Mouse (Mus musculus) thymus, adult 2 months (tissue): ENCODE data around the gene March5. TPM values are rescaled to one million over a fixed set of nuclear protein-coding genes. Genes with fewer than 3 reads are reported as not detected.
A peak's percentile ranks its signal among the peaks of the same experiment; 100 is the strongest.

ENCODE experiments used
- DNase-seq: peaks from one replicate; pipeline ENCODE4 v3.0.0; 2021
- H3K27ac ChIP-seq: fragments of 200-500 bp; 2 replicates; pipeline ENCODE4 v1.5.1; 2012; ENCODE audit warnings: low read length, control low read depth; ENCODE audit not compliant: control insufficient read depth, insufficient read depth
- H3K27me3 ChIP-seq: fragments of 200-500 bp; 2 replicates; pipeline ENCODE4 v1.6.1; 2012; ENCODE audit warnings: mild to moderate bottlenecking, low read length, moderate library complexity, mixed read lengths; ENCODE audit not compliant: control insufficient read depth, insufficient read depth
- H3K36me3 ChIP-seq: fragments of 200-500 bp; 2 replicates; pipeline ENCODE4 v1.6.1; 2012; ENCODE audit warnings: mild to moderate bottlenecking, low read length, moderate library complexity; ENCODE audit not compliant: control insufficient read depth, insufficient read depth
- H3K4me1 ChIP-seq: fragments of 200-500 bp; replicated peaks from 2 replicates; pipeline ENCODE4 v1.6.1; 2012; ENCODE audit warnings: low read length; ENCODE audit not compliant: control insufficient read depth, insufficient read depth
- H3K4me3 ChIP-seq: fragments of 200-500 bp; 2 replicates; pipeline ENCODE4 v1.5.1; 2012; ENCODE audit warnings: mild to moderate bottlenecking, low read length, control low read depth, moderate library complexity; ENCODE audit not compliant: control insufficient read depth, insufficient read depth
- CTCF ChIP-seq: fragments of 200-500 bp; IDR thresholded peaks from 2 replicates; pipeline ENCODE4 v1.5.1; 2012; ENCODE audit warnings: mild to moderate bottlenecking, control low read depth, low read length, moderate library complexity, borderline replicate concordance; ENCODE audit not compliant: control insufficient read depth, poor library complexity, insufficient read depth; ENCODE audit errors: extremely low read depth
- POLR2A ChIP-seq: fragments of 200-500 bp; IDR thresholded peaks from 2 replicates; pipeline ENCODE4 v1.6.1; 2012; ENCODE audit warnings: mild to moderate bottlenecking, low read length, control low read depth, moderate library complexity; ENCODE audit not compliant: control insufficient read depth, poor library complexity, insufficient read depth; ENCODE audit errors: extremely low read depth
- WGBS: fragments of 180-500 bp; shearing (Covaris S2); methylation state at CpG from one replicate; pipeline ENCODE4 v1.1.7; 2018; 5-methylcytosine and 5-hydroxymethylcytosine counted together
- polyA plus RNA-seq: library from polyadenylated mRNA; depleted of rRNA; stranded (reverse); fragments of >200 nt; gene quantifications from 2 replicates; pipeline ENCODE4 v1.2.3, GENCODE M21; 2012; rRNA removed

The March5 gene
- polyA plus RNA-seq: 34.4 and 55.9 TPM in 2 replicates

GRCm38 (mm10) chr19:37207303-37208175, at the start of gene March5:
March5 (plus strand) TSS chr19:37207543.
- H3K4me1 ChIP-seq: peaks cover 8% of the 10 kb centered on the region
- H3K4me3 ChIP-seq: peak within 1 kb of the TSS; percentile 72
- under 1% methylated on average over 92 of the region's 94 CpGs for WGBS
- H3K27ac ChIP-seq: no peak within 1 kb of the TSS; the same call in 1 of the 2 replicates
- DNase-seq: peak; percentile 84
- H3K36me3 ChIP-seq: peaks cover 11% of the 10 kb centered on the region
- TF ChIP-seq CTCF: no peak; the same call in 1 of the 2 replicates
- peak; percentile 73 for TF ChIP-seq POLR2A
- H3K27me3 ChIP-seq: no peaks in the 10 kb centered on the region; the same call in 1 of the 2 replicates

DNA sequence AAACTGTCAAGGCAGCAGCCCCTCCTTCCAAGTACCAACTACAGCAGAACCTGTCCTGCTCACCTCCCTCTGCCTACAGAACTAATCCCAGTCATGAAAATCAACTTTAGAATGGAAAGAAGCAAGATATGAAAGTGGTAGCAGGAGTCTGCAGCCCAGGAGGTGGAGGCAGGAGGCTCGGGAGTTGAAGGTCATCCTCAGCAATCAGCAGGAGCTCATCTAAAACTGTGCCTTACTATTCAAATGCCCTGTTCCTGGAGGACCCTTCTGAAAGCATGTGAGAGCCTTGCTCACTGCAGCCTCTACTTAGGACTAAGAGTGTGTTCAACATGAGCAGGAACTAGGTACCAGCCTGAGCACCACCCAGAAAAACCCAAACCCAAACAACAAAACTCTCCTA, 35.2 kb upstream of the March5 start:
- no peak for DNase-seq
- WGBS: 100% methylated on average over 1 of the region's 1 CpGs
- Histone ChIP-seq H3K27me3 (peaks cover 9% of the 10 kb centered on the region), H3K4me1 (no peaks in the 10 kb centered on the region; the same call in 1 of the 2 replicates), H3K4me3 (no peak overlapping the region), H3K27ac (no peak overlapping the region), H3K36me3 (no peaks in the 10 kb centered on the region)
- TF ChIP-seq CTCF (no peak), POLR2A (no peak)

- H3K36me3 ChIP-seq: no peaks in the 10 kb centered on the region
- 69% methylated on average over 11 of the region's 11 CpGs for WGBS
- no peak overlapping the region for H3K4me3 ChIP-seq
- no peaks in the 10 kb centered on the region; the same call in 1 of the 2 replicates for H3K4me1 ChIP-seq
- TF ChIP-seq CTCF (no peak), POLR2A (no peak)
- H3K27ac ChIP-seq: no peak overlapping the region
- DNase-seq: no peak
- H3K27me3 ChIP-seq: peaks cover 10% of the 10 kb centered on the region
Observed at GRCm38 (mm10) chr19:37172566-37173130, 34.7 kb upstream of the March5 start.

DNA sequence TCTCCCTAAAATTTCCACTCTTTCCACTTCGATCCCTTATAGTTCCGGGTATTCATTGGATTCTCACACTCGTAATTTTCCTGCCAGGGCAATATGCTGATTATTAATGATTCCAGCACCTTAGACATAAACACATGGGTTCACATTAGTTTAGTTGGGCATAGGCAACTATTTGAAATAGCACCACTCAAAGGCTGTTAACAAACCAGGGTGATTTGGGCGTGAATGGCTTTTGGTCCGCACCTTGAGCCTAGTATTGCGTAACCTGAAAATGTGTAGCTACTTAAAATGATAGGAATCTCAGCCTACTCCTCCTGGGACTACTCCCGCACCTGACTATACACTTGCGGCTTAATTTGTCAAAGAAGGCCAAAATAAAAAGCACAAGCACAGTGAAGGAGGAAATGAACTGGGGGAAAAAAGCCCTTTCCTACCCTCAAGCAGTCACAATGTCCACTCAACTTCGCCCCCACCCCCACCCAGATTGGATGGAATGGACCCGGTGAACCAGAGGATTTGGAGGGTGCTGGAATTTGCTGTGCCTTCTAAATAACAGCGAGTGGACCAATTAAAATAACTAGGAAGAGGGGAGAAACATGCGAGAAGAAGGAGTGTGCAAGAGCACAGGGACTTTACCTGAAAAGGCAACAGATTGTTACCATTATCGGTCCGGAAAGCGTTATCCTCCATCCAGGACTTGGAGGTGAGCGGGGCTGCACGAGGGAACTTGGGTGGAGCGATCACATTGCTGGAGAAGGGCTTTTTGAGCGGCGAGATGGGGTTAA, 33.8 kb upstream of the March5 start:
- no peaks in the 10 kb centered on the region for H3K36me3 ChIP-seq
- WGBS: 53% methylated on average over 20 of the region's 20 CpGs
- DNase-seq: no peak
- no peak overlapping the region for H3K27ac ChIP-seq
- peak overlapping the region; percentile 34; the same call in 1 of the 2 replicates for H3K4me3 ChIP-seq
- H3K27me3 ChIP-seq: peaks cover 11% of the 10 kb centered on the region
- no peaks in the 10 kb centered on the region; the same call in 1 of the 2 replicates for H3K4me1 ChIP-seq
- no peak for TF ChIP-seq CTCF
- no peak for TF ChIP-seq POLR2A

DNA sequence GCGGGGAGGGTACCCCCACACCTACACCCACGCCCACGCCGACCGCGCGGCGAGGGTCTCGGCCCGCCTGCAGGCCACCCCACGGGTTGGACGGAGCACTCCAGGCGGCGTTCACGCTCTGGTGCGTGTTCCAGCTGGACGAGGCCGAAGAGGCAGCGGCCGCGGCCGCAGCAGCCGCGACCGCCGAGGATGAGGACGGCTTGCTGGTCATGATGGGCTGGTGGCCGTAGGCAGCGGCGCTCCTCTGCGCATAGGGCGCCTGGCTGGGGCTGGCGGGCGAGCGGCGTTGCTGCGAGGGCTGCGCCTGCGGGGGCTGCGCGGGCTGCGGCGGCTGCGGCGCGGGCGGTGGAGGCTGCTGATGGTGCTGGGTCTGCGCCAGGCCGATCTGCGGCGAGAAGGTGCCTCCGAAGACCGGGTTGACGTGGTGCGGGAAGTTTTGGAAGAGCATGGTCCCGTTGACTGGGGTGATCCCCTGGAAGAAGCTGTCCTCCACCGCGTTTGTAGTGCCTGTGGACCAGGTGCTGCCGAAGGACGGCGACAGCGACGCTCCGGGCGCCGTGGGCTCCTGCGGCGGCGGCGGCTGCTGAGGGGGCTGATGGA, 33.1 kb upstream of the March5 start:
- peak overlapping the region; percentile 34 for H3K4me3 ChIP-seq
- DNase-seq: peak; percentile 2
- H3K27ac ChIP-seq: no peak overlapping the region
- H3K4me1 ChIP-seq: no peaks in the 10 kb centered on the region; the same call in 1 of the 2 replicates
- WGBS: 2% methylated on average over 70 of the region's 70 CpGs
- no peaks in the 10 kb centered on the region for H3K36me3 ChIP-seq
- peaks cover 15% of the 10 kb centered on the region for H3K27me3 ChIP-seq
- no peak for TF ChIP-seq POLR2A
- TF ChIP-seq CTCF: 0 out of 2 replicates have a peak, but pooled peaks have one; percentile 33

GRCm38 (mm10) chr19:37174716-37175435, 32.5 kb upstream of the March5 start:
- no peak for TF ChIP-seq POLR2A
- no peak for TF ChIP-seq CTCF
- Histone ChIP-seq H3K4me1 (no peaks in the 10 kb centered on the region; the same call in 1 of the 2 replicates), H3K36me3 (no peaks in the 10 kb centered on the region), H3K4me3 (peak overlapping the region; percentile 34), H3K27ac (no peak overlapping the region), H3K27me3 (peaks cover 15% of the 10 kb centered on the region)
- under 1% methylated on average over 36 of the region's 36 CpGs for WGBS
- DNase-seq: peak; percentile 6
